Mouse (Mus musculus): ENCODE measurements at regions not wholly inside any gene's neighbourhood (a gene's known extent, or its start where the extent isn't known, plus 50 kb on each side); places are given as distances from the start of the nearest gene placed in this dataset.

- DNase-seq (ENCODE audit: extremely low spot score in 1 of 2, low spot score in 1 of 2), result peak; percentile 3 to 38
These were observed 712.7 kb upstream of the Cdh18 start for GRCm38 (mm10) chr15:21836110-21836509.

GRCm38 (mm10) chr15:21858540-21858939, 690.3 kb upstream of the Cdh18 start:
- DNase-seq (ENCODE audit: extremely low spot score in 1 of 2, low spot score in 1 of 2), result no peak

GRCm38 (mm10) chr15:21885181-21885580, 663.6 kb upstream of the Cdh18 start:
- DNase-seq (ENCODE audit: extremely low spot score in 1 of 2, low spot score in 1 of 2), result peak; percentile 18 to 87
